Mouse (Mus musculus) heart, embryonic 14.5 days (tissue): ENCODE measurements around the gene P4hb. TPM values are rescaled to one million over a fixed set of nuclear protein-coding genes. Genes with fewer than 3 reads are reported as not detected.

ENCODE experiments used
- ATAC-seq: fragments of 200-750 bp; cut with Nextera tagmentation; 2 replicates; pipeline ENCODE4 v1.8.0; 2017; ENCODE audit warnings: low read depth, moderate TSS enrichment; ENCODE audit not compliant: insufficient number of reproducible peaks, insufficient read depth, low FRiP score
- H3K27ac ChIP-seq, 2 experiments: fragments of 200-500 bp in 1 of 2; fragments of 300-500 bp in 1 of 2; sonication (generic) in 1 of 2; replicated peaks in 1 of 2; 2 replicates each; pipeline ENCODE4 v1.5.1; 2012 to 2014; ENCODE audit warnings: low read depth in 2 of 2, low read length in 2 of 2, control low read depth in 1 of 2, mild to moderate bottlenecking in 1 of 2, mixed read lengths in 1 of 2; ENCODE audit not compliant: control insufficient read depth in 1 of 2, insufficient read depth in 1 of 2
- H3K27me3 ChIP-seq: fragments of 300-500 bp; sonication (generic); 2 replicates; pipeline ENCODE4 v1.6.1; 2014; ENCODE audit warnings: mild to moderate bottlenecking, low read length, control low read depth; ENCODE audit not compliant: control insufficient read depth, insufficient read depth
- H3K36me3 ChIP-seq: fragments of 300-500 bp; sonication (generic); 2 replicates; pipeline ENCODE4 v1.6.1; 2014; ENCODE audit warnings: mild to moderate bottlenecking, control low read depth, low read length, mixed read lengths; ENCODE audit not compliant: control insufficient read depth, insufficient read depth
- H3K4me1 ChIP-seq, 2 experiments: fragments of 200-500 bp in 1 of 2; fragments of 300-500 bp in 1 of 2; sonication (generic) in 1 of 2; 2 replicates each; pipeline ENCODE4 v1.6.1; 2012 to 2014; ENCODE audit warnings: low read length in 2 of 2, control low read depth in 1 of 2, mixed read lengths in 1 of 2; ENCODE audit not compliant: control insufficient read depth in 2 of 2, insufficient read depth in 2 of 2
- H3K4me2 ChIP-seq: fragments of 300-500 bp; sonication (generic); 2 replicates; pipeline ENCODE4 v1.6.1; 2014; ENCODE audit warnings: mild to moderate bottlenecking, low read length
- H3K4me3 ChIP-seq, 2 experiments: fragments of 200-500 bp in 1 of 2; fragments of 300-500 bp in 1 of 2; sonication (generic) in 1 of 2; 2 replicates each; pipeline ENCODE4 v1.5.1; 2012 to 2014; ENCODE audit warnings: low read length in 2 of 2, mild to moderate bottlenecking in 2 of 2, control low read depth in 1 of 2, low read depth in 1 of 2, moderate library complexity in 1 of 2; ENCODE audit not compliant: control insufficient read depth in 1 of 2, insufficient read depth in 1 of 2
- H3K9ac ChIP-seq: fragments of 300-500 bp; sonication (generic); 2 replicates; pipeline ENCODE4 v1.6.1; 2014; ENCODE audit warnings: mild to moderate bottlenecking, low read length
- H3K9me3 ChIP-seq: fragments of 300-500 bp; sonication (generic); 2 replicates; pipeline ENCODE4 v1.6.1; 2016; ENCODE audit warnings: low read length, control low read depth; ENCODE audit not compliant: control insufficient read depth
- WGBS: fragments of 180-500 bp; shearing (Covaris S2); extraction: QIAGEN DNeasy Blood & Tissue Kit; methylation state at CpG from one replicate; pipeline ENCODE4 v1.1.7; 2014; 5-methylcytosine and 5-hydroxymethylcytosine counted together
- polyA plus RNA-seq: library from polyadenylated mRNA; unstranded; fragments of >200 nt; fragmentation: Nextera tagmentation; extraction: Ambion mirVana; gene quantifications from 2 replicates; pipeline ENCODE4 v1.2.1, GENCODE M21; 2014

The P4hb gene
- polyA plus RNA-seq, 1 experiment from 2014 or later = 451 TPM

- H3K27ac ChIP-seq = peak overlapping the region; percentile 29 to 67
- 0 out of 2 replicates have a peak, but pooled peaks cover 5% of the 10 kb centered on the region for H3K9me3 ChIP-seq
- peak overlapping the region; percentile 46 for H3K9ac ChIP-seq
- H3K4me2 ChIP-seq = peak overlapping the region; percentile 21; the same call in 1 of the 2 replicates
- peaks cover 11% of the 10 kb centered on the region for H3K36me3 ChIP-seq
- no peaks in the 10 kb centered on the region for H3K27me3 ChIP-seq
- ATAC-seq = 0 out of 2 replicates have a peak, but pooled peaks have one; percentile 46
- peaks cover 10 to 16% of the 10 kb centered on the region in 2 experiments for H3K4me1 ChIP-seq
- WGBS = 20% methylated on average over 7 of the region's 7 CpGs
- H3K4me3 ChIP-seq = no peak overlapping the region
Measured at GRCm38 (mm10) chr11:120554834-120555233, 18.2 kb downstream of the P4hb start.

- H3K27ac ChIP-seq = no peak overlapping the region
- H3K9me3 ChIP-seq = 0 out of 2 replicates have a peak, but pooled peaks cover 5% of the 10 kb centered on the region
- H3K4me1 ChIP-seq = peaks cover 19 to 27% of the 10 kb centered on the region in 2 experiments
- H3K36me3 ChIP-seq = no peaks in the 10 kb centered on the region
- H3K9ac ChIP-seq = no peak overlapping the region
- H3K27me3 ChIP-seq = no peaks in the 10 kb centered on the region
- WGBS = 58% methylated on average over 5 of the region's 5 CpGs
- H3K4me3 ChIP-seq = no peak overlapping the region
- H3K4me2 ChIP-seq = no peak overlapping the region
- ATAC-seq = no peak
Measured at GRCm38 (mm10) chr11:120552736-120553135, 20.3 kb downstream of the P4hb start.

- peak within 1 kb of the TSS; percentile 96 for H3K4me2 ChIP-seq
- no peaks in the 10 kb centered on the region for H3K9me3 ChIP-seq
- H3K27ac ChIP-seq = peak within 1 kb of the TSS in 1 of 2 experiments; percentile 75; a peak in 2 of 4 replicates
- H3K27me3 ChIP-seq = no peaks in the 10 kb centered on the region
- peak within 1 kb of the TSS; percentile 70 to 98 for H3K4me3 ChIP-seq
- peaks cover 5% of the 10 kb centered on the region; the same call in 1 of the 2 replicates for H3K36me3 ChIP-seq
- H3K9ac ChIP-seq = peak within 1 kb of the TSS; percentile 93
- no peak for ATAC-seq
- 91% methylated on average over 28 of the region's 28 CpGs for WGBS
- H3K4me1 ChIP-seq = peaks cover 19 to 32% of the 10 kb centered on the region in 2 experiments
Measured at GRCm38 (mm10) chr11:120550810-120551440, 22.1 kb downstream of the P4hb start, which contains the start of gene Ppp1r27. Gene Ppp1r27, minus strand, starts transcription at chr11:120551132.

- Histone ChIP-seq H3K27ac (peak overlapping the region; percentile 48 to 75), H3K4me3 (peak overlapping the region; percentile 70 to 98), H3K4me1 (peaks cover 14 to 30% of the 10 kb centered on the region in 2 experiments), H3K36me3 (peaks cover 6% of the 10 kb centered on the region; the same call in 1 of the 2 replicates), H3K9me3 (no peaks in the 10 kb centered on the region), H3K4me2 (peak overlapping the region; percentile 96), H3K27me3 (no peaks in the 10 kb centered on the region), H3K9ac (peak overlapping the region; percentile 93)
- 76% methylated on average over 11 of the region's 11 CpGs for WGBS
- no peak for ATAC-seq
Measured at GRCm38 (mm10) chr11:120549986-120550809, 22.9 kb downstream of the P4hb start.

GRCm38 (mm10) chr11:120549168-120549945, 23.7 kb downstream of the P4hb start, which contains the start of gene Mcrip1:
Gene Mcrip1, minus strand, starts transcription at chr11:120549727.
- peak within 1 kb of the TSS; percentile 96 for H3K4me2 ChIP-seq
- WGBS = under 1% methylated on average over 80 of the region's 87 CpGs

GRCm38 (mm10) chr11:120548786-120549167, 24.3 kb downstream of the P4hb start:
- Histone ChIP-seq H3K9me3 (no peaks in the 10 kb centered on the region), H3K27me3 (no peaks in the 10 kb centered on the region), H3K36me3 (peaks cover 18% of the 10 kb centered on the region), H3K9ac (peak overlapping the region; percentile 93), H3K4me1 (peaks cover 12 to 21% of the 10 kb centered on the region in 2 experiments), H3K27ac (peak overlapping the region; percentile 87 to 95), H3K4me2 (peak overlapping the region; percentile 96), H3K4me3 (peak overlapping the region; percentile 70 to 98)
- ATAC-seq = no peak
- WGBS = 20% methylated on average over 7 of the region's 7 CpGs

More at GRCm38 (mm10) chr11:120549168-120549945, 23.7 kb downstream of the P4hb start, which contains the start of gene Mcrip1:
- Histone ChIP-seq H3K27ac (peak within 1 kb of the TSS; percentile 87 to 95), H3K4me3 (peak within 1 kb of the TSS; percentile 70 to 98), H3K36me3 (peaks cover 13% of the 10 kb centered on the region), H3K27me3 (no peaks in the 10 kb centered on the region), H3K9ac (peak within 1 kb of the TSS; percentile 93), H3K4me1 (peaks cover 12 to 22% of the 10 kb centered on the region in 2 experiments), H3K9me3 (no peaks in the 10 kb centered on the region)
- ATAC-seq = peak; percentile 83

- no peak overlapping the region; a peak in 1 of 4 replicates for H3K27ac ChIP-seq
- H3K4me1 ChIP-seq = peaks cover 12 to 21% of the 10 kb centered on the region in 2 experiments
- H3K9me3 ChIP-seq = no peaks in the 10 kb centered on the region
- ATAC-seq = no peak
- WGBS = 67% methylated on average over 3 of the region's 3 CpGs
- peaks cover 24% of the 10 kb centered on the region for H3K36me3 ChIP-seq
- peak overlapping the region; percentile 70 to 98; a peak in 3 of 4 replicates for H3K4me3 ChIP-seq
- H3K27me3 ChIP-seq = no peaks in the 10 kb centered on the region
- peak overlapping the region; percentile 93; the same call in 1 of the 2 replicates for H3K9ac ChIP-seq
- H3K4me2 ChIP-seq = peak overlapping the region; percentile 96
Measured at GRCm38 (mm10) chr11:120548214-120548613, 24.8 kb downstream of the P4hb start.
